Mouse (Mus musculus): ENCODE measurements around the gene Rpl41. TPM values are rescaled to one million over a fixed set of nuclear protein-coding genes. Genes with fewer than 3 reads are reported as not detected.

Gene Rpl41
- polyA plus RNA-seq, 1 experiment from 2014 or later, result 3,150 TPM

DNA sequence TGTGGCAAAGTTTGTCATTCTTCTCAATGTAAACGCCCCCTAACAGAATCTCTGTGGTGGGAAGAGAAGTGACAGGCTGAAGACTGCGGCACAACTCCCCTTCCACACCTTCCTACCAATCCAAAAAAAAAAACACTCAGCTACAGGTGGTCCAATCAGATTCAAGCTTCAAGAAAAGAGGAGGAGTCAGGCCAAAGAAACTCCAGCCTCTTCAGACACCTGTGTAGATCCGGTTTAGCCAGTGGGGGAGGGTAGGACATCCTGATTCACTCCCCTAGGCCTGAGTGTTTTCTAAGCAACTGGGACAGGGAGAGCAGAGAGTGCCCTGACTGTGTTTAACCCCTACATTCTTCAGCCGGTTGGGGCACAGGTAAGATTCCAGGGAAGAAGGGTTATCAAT is 35.3 kb upstream of the Rpl41 start:
- Histone ChIP-seq H3K4me1 (replicated peaks) (peaks cover 20% of the 10 kb centered on the region), H3K36me3 (0 out of 2 replicates have a peak, but pooled peaks cover 2% of the 10 kb centered on the region), H3K27ac (no peak overlapping the region), H3K9ac (no peak overlapping the region), H3K9me3 (replicated peaks) (no peaks in the 10 kb centered on the region), H3K27me3 (peaks cover 77% of the 10 kb centered on the region), H3K4me2 (no peak overlapping the region), H3K4me3 (replicated peaks) (no peak overlapping the region)
- ATAC-seq (ENCODE audit: low read depth) (no peak), DNase-seq (no peak)
- 11% methylated on average over 4 of the region's 4 CpGs for WGBS (ENCODE audit: insufficient replicate concordance)

DNA sequence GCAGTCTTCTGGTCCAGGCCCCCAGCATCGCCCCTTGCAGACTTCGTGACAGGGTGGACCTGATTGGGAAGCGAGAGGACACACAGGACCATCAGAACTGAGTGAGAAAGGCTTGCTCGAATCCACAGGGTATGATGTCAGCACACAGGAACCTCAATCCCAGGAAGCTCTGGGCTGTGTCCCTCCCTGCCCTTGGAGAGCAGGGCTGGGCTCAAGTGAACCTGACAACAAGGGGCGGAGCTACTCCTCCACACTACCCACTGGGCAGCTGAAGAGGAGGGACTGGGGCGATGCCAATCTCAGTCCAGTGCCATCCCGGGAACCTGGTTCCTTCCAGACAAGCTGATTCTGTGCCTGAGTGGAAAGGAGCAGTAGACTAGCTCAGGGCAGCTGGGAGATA is 34.5 kb upstream of the Rpl41 start:
- H3K4me1 ChIP-seq (replicated peaks), result peaks cover 13% of the 10 kb centered on the region
- no peak overlapping the region for H3K4me3 ChIP-seq (replicated peaks)
- H3K36me3 ChIP-seq, result 0 out of 2 replicates have a peak, but pooled peaks cover 2% of the 10 kb centered on the region
- H3K4me2 ChIP-seq, result no peak overlapping the region
- 32% methylated on average over 7 of the region's 7 CpGs for WGBS (ENCODE audit: insufficient replicate concordance)
- DNase-seq (no peak), ATAC-seq (ENCODE audit: low read depth) (no peak)
- H3K27ac ChIP-seq, result no peak overlapping the region
- no peak overlapping the region for H3K9ac ChIP-seq
- H3K9me3 ChIP-seq (replicated peaks), result no peaks in the 10 kb centered on the region
- peaks cover 70% of the 10 kb centered on the region for H3K27me3 ChIP-seq

DNA sequence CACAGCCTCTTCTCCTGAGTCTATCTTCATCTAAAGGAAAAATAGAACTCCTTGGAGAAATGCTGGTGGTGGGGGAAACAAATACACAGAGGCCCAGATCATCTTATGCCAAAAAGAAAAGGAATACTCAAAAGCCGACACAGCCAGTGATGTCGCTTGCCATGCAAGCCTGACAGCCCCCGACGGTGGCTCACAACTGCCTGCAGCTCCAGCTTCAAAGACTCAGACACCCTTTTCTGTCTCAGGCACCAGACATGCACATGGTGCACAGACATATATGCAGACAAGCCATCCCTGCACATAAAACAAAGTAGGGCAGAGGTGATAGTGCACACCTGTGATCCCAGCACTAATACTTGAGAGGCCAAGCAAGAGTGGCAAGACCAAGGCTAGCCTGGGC is 30.6 kb upstream of the Rpl41 start:
- Histone ChIP-seq H3K9ac (no peak overlapping the region), H3K4me3 (replicated peaks) (no peak overlapping the region), H3K4me2 (no peak overlapping the region), H3K27me3 (peaks cover 31% of the 10 kb centered on the region), H3K4me1 (replicated peaks) (peaks cover 7% of the 10 kb centered on the region; the same call in 1 of the 2 replicates), H3K36me3 (0 out of 2 replicates have a peak, but pooled peaks cover 2% of the 10 kb centered on the region), H3K9me3 (replicated peaks) (no peaks in the 10 kb centered on the region), H3K27ac (no peak overlapping the region)
- WGBS (ENCODE audit: insufficient replicate concordance), result 78% methylated on average over 4 of the region's 4 CpGs
- ATAC-seq (ENCODE audit: low read depth), result no peak
- DNase-seq, result no peak

DNA sequence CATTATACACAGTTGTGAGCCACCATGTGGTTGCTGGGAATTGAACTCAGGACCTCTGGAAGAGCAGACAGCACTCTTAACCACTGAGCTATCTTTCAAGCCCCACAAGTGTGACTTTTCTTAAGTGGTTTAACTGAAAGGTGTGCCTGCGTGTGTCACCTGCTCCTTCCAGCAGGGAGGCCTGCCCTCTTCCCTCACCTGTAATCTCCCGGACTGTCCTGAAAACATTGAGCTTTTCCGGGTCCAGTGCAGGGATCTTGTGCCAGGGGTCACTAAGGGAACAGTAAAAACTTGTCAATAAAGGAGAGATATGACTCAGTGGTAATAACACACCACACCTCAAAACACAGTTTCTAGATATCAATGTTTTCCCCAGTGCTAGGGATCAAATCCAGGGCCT is 30.2 kb upstream of the Rpl41 start:
- Histone ChIP-seq H3K9ac (no peak overlapping the region), H3K27me3 (peaks cover 26% of the 10 kb centered on the region), H3K4me1 (replicated peaks) (peaks cover 7% of the 10 kb centered on the region; the same call in 1 of the 2 replicates), H3K27ac (no peak overlapping the region), H3K9me3 (replicated peaks) (no peaks in the 10 kb centered on the region), H3K36me3 (0 out of 2 replicates have a peak, but pooled peaks cover 2% of the 10 kb centered on the region), H3K4me2 (no peak overlapping the region), H3K4me3 (replicated peaks) (no peak overlapping the region)
- no peak for DNase-seq
- 65% methylated on average over 3 of the region's 3 CpGs for WGBS (ENCODE audit: insufficient replicate concordance)
- no peak for ATAC-seq (ENCODE audit: low read depth)

DNA sequence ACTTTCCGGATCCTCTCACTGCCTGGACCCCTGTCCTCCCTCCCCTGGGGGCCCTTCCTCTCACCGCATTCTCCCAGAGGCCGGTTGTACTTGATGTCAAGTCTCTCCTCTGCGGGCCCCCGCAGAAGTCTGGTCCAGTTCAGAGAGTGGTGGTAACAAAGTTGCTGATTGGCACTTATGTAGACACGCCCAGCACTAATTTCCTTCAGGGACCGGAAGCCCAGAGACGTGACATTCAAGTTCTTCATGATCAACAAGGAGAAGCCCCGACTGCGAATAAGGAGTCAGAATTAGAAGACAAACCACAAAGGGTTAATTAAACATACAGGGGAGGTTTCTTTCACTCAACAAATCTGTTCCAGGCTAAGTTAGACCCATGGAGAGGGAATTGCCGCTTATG is 29.2 kb upstream of the Rpl41 start:
- H3K36me3 ChIP-seq, result 0 out of 2 replicates have a peak, but pooled peaks cover 2% of the 10 kb centered on the region
- peaks cover 7% of the 10 kb centered on the region; the same call in 1 of the 2 replicates for H3K4me1 ChIP-seq (replicated peaks)
- DNase-seq (no peak), ATAC-seq (ENCODE audit: low read depth) (no peak)
- H3K9ac ChIP-seq, result no peak overlapping the region
- H3K4me2 ChIP-seq, result no peak overlapping the region
- WGBS (ENCODE audit: insufficient replicate concordance), result 53% methylated on average over 11 of the region's 11 CpGs
- H3K4me3 ChIP-seq (replicated peaks), result no peak overlapping the region
- no peaks in the 10 kb centered on the region for H3K9me3 ChIP-seq (replicated peaks)
- H3K27ac ChIP-seq, result no peak overlapping the region
- H3K27me3 ChIP-seq, result peaks cover 17% of the 10 kb centered on the region

DNA sequence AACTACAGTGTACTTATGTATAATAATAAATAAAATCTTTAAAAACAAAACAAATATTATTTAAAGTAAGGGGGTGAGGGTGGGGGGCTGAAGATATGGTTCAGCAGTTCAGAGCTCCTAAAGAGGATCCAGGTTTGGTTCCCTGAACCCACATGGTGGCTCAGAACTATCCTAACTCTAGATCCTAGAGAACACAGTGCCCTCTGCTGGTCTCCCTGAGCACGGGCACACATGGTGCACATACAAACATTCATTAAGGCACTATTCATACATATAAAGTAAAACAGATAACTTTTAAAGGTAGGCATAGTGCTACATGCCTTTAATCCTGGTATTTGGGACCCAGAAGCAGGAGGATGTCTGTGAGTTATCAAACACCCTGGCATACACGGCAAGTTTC is 26.0 kb upstream of the Rpl41 start:
- ATAC-seq (ENCODE audit: low read depth) (no peak), DNase-seq (no peak)
- WGBS (ENCODE audit: insufficient replicate concordance), result 67% methylated on average over 2 of the region's 2 CpGs
- Histone ChIP-seq H3K36me3 (no peaks in the 10 kb centered on the region), H3K9me3 (replicated peaks) (no peaks in the 10 kb centered on the region), H3K4me3 (replicated peaks) (no peak overlapping the region), H3K4me2 (no peak overlapping the region), H3K27ac (no peak overlapping the region), H3K9ac (no peak overlapping the region), H3K27me3 (peaks cover 18% of the 10 kb centered on the region), H3K4me1 (replicated peaks) (peaks cover 7% of the 10 kb centered on the region; the same call in 1 of the 2 replicates)

DNA sequence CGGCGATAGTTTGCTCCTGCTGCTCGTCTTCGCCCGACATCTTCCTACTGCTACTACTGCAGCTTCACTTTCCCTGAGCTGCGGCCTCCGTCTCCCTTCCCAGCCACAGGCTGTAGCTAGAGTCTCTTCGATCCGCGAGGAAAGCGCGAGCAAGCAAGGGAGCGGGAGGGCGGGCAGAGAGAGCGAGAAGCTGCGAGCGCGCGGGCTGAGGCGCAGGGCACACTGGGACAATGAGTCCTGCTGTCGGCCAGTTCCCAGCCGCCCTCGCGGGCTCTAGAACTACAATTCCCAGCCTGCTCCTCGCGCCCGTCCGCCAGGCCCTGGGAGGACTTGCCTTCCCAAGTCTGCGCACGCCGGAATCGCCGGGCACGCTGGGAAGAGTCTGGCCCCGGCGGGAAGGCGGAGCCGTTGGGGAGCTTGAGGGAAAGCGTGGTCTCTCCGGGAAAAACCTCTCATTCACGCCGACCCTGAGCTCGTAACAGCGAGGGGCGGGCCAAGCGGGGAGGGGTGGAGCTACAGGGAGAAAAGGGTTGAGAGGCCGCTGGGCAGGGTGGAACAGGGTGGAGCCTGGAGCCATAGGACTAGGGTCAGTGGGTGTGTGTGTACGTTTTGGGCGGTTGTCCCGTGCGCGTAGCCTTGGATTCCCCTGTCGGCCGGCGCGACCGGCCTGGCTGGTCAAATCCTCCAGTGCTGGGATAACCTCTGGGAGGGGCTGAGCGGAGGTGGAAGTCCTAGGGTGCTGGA is 16.9 kb upstream of the Rpl41 start, which contains the start of gene Pa2g4:
Gene Pa2g4, minus strand, starts transcription at position 200 of the 744 bp plus-strand sequence.
- peaks cover 39% of the 10 kb centered on the region for H3K4me1 ChIP-seq (replicated peaks)
- DNase-seq (peak; percentile 98), ATAC-seq (ENCODE audit: low read depth) (peak; percentile 96)
- peak within 1 kb of the TSS; percentile 97 for H3K4me2 ChIP-seq
- no peaks in the 10 kb centered on the region for H3K9me3 ChIP-seq (replicated peaks)
- peak within 1 kb of the TSS; percentile 92 for H3K27ac ChIP-seq
- H3K36me3 ChIP-seq, result peaks cover 31% of the 10 kb centered on the region
- H3K9ac ChIP-seq, result peak within 1 kb of the TSS; percentile 98
- H3K27me3 ChIP-seq, result peaks cover 8% of the 10 kb centered on the region; the same call in 1 of the 2 replicates
- H3K4me3 ChIP-seq (replicated peaks), result peak within 1 kb of the TSS; percentile 90
- under 1% methylated on average over 58 of the region's 58 CpGs for WGBS (ENCODE audit: insufficient replicate concordance)

DNA sequence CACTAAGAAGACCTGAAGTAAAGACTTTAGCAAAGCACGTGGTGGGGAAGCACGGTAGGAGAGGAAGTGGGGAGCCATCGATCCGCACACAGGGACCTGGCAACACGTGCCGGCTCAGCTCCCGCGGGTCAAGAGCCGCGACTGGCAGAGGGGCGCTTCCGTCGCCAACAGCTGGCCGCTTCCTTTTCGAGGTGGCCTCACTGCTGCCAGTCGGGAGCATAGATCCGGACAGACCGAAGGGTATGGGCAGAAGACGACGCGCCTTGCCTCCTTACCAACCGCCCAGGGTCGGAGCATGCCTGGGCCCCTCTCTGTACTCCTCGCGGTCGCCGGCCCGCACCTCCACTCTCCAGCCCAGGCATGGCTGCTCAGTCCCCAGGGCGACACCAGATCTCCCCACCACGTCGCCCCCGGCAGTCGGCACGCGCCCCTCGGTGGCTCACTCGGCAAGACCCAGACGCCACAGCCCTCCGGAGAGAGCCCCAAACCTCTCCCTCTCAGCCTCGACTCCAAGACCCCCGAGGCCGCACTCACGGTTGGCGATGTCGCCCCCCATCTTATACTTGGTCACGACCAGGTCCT is 16.2 kb upstream of the Rpl41 start:
- H3K27ac ChIP-seq, result peak overlapping the region; percentile 92
- WGBS (ENCODE audit: insufficient replicate concordance), result under 1% methylated on average over 46 of the region's 46 CpGs
- peak; percentile 34 for DNase-seq
- H3K4me1 ChIP-seq (replicated peaks), result peaks cover 39% of the 10 kb centered on the region
- peak; percentile 13 for ATAC-seq (ENCODE audit: low read depth)
- peaks cover 8% of the 10 kb centered on the region; the same call in 1 of the 2 replicates for H3K27me3 ChIP-seq
- H3K4me3 ChIP-seq (replicated peaks), result peak overlapping the region; percentile 90
- H3K9me3 ChIP-seq (replicated peaks), result no peaks in the 10 kb centered on the region
- peak overlapping the region; percentile 97 for H3K4me2 ChIP-seq
- peak overlapping the region; percentile 98 for H3K9ac ChIP-seq
- peaks cover 37% of the 10 kb centered on the region for H3K36me3 ChIP-seq

DNA sequence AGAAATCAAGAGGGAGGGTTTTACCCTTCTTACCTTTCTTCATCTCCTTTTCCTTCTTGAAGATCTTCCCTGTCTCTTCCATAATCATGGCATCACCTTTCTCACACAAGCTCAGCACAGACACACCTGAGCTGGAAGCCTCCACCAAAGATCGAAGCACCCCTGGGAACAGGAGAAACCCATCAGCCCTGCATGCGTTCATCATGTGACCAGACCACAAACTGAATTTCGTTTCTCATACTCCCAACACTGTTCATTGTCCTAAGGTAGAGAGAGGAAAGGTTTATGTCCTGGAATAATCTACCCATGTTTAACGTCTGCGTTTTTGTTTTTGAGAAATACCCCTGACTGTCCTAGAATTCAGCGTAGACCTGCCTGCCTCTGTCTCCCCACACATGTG is 14.4 kb upstream of the Rpl41 start:
- Histone ChIP-seq H3K27me3 (no peaks in the 10 kb centered on the region), H3K27ac (peak overlapping the region; percentile 92), H3K4me3 (replicated peaks) (peak overlapping the region; percentile 90), H3K9me3 (replicated peaks) (no peaks in the 10 kb centered on the region), H3K9ac (peak overlapping the region; percentile 98), H3K4me1 (replicated peaks) (peaks cover 39% of the 10 kb centered on the region), H3K4me2 (peak overlapping the region; percentile 97), H3K36me3 (peaks cover 55% of the 10 kb centered on the region)
- DNase-seq (no peak), ATAC-seq (ENCODE audit: low read depth) (no peak)
- WGBS (ENCODE audit: insufficient replicate concordance), result 71% methylated on average over 6 of the region's 6 CpGs

DNA sequence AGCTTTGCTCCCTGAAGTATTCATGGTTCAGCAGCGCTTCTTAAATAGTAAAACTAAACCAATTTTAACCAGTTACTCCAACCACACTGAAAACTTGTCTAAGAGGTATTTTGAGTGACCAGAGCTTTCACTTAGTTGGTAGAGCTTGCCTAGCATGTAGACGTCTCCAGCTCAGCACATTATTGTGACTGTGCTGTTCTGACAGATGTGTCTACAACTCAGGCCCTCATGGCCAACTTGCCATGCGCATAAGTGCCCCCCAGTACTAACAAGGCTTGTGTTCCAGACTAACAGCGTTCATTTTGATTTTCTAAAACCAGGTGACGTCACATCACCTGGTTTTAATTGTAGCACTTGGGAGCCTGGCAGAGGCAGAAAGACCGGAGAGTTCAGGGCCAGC is 7.9 kb upstream of the Rpl41 start:
- no peak overlapping the region for H3K4me2 ChIP-seq
- no peak overlapping the region for H3K4me3 ChIP-seq (replicated peaks)
- no peak overlapping the region for H3K9ac ChIP-seq
- H3K36me3 ChIP-seq, result peaks cover 51% of the 10 kb centered on the region
- DNase-seq (no peak), ATAC-seq (ENCODE audit: low read depth) (no peak)
- H3K27me3 ChIP-seq, result no peaks in the 10 kb centered on the region
- H3K9me3 ChIP-seq (replicated peaks), result no peaks in the 10 kb centered on the region
- no peak overlapping the region for H3K27ac ChIP-seq
- 82% methylated on average over 6 of the region's 6 CpGs for WGBS (ENCODE audit: insufficient replicate concordance)
- no peaks in the 10 kb centered on the region for H3K4me1 ChIP-seq (replicated peaks)

DNA sequence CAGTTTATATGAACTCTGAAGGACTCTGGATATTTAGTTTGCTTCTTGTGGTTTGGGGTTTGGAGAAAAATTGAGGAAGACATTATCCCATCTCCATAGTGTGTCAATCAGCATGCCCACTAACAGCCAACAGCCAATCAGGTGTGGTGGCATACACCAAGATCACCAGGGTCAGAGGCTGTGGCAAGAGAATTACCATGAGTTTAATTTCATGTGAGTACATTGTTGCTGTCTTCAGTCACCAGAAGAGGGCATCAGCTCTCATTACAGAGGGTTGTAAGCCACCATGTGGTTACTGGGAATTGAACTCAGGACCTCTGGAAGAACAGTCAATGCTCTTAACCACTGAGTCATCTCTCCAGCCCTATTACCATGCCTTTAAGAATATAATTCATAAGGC is 7.2 kb upstream of the Rpl41 start:
- H3K4me3 ChIP-seq (replicated peaks), result no peak overlapping the region
- ATAC-seq (ENCODE audit: low read depth) (0 out of 2 replicates have a peak, but pooled peaks have one; percentile 14), DNase-seq (no peak)
- no peak overlapping the region for H3K27ac ChIP-seq
- H3K4me1 ChIP-seq (replicated peaks), result no peaks in the 10 kb centered on the region
- no peak overlapping the region for H3K4me2 ChIP-seq
- no peaks in the 10 kb centered on the region for H3K27me3 ChIP-seq
- no peaks in the 10 kb centered on the region for H3K9me3 ChIP-seq (replicated peaks)
- no peak overlapping the region for H3K9ac ChIP-seq
- peaks cover 44% of the 10 kb centered on the region for H3K36me3 ChIP-seq

Data from liver, embryonic 13.5 days (tissue).